Mouse (Mus musculus): ENCODE results near the gene Timp4. TPM values are rescaled to one million over a fixed set of nuclear protein-coding genes. Genes with fewer than 3 reads are reported as not detected.

Timp4 gene
- polyA plus RNA-seq (2012; rRNA removed), result 1.1 and 1.2 TPM in 2 replicates

GRCm38 (mm10) chr6:115252099-115252873 lies at the start of gene Timp4:
Gene Timp4, minus strand, starts transcription at chr6:115252205.
- WGBS, result 30% methylated on average over 10 of the region's 10 CpGs
- DNase-seq (ENCODE audit: low read depth, low spot score), result no peak

DNA sequence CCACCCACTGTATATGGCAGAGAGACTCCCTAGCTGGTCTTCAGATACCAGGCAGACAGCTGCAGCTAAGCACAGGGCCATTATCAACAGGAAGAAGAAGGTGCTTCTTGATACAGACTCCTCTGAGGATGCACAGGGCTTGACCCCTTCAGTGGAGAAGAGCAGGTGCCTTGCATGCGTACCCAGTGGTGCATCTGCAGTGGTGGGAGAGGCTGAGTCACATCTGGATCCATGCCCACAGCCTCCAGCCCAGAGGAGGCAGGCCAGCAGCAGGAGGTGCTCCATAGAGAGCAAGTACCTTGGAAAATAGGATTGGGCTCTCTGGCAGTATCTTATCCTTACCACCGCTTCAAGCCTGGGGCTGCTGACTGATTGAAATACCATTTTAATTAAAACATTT lies 41.9 kb upstream of the Timp4 start:
- 89% methylated on average over 2 of the region's 2 CpGs for WGBS
- no peak for DNase-seq (ENCODE audit: low read depth, low spot score)

- 73% methylated on average over 6 of the region's 6 CpGs for WGBS
- no peak for DNase-seq (ENCODE audit: low read depth, low spot score)
These were observed 40.6 kb upstream of the Timp4 start for GRCm38 (mm10) chr6:115292621-115293020.

GRCm38 (mm10) chr6:115291823-115292222 lies 39.8 kb upstream of the Timp4 start:
- 92% methylated on average over 6 of the region's 6 CpGs for WGBS
- DNase-seq (ENCODE audit: low read depth, low spot score), result no peak

- WGBS, result 79% methylated on average over 2 of the region's 2 CpGs
- no peak for DNase-seq (ENCODE audit: low read depth, low spot score)
These were observed 39.1 kb upstream of the Timp4 start for GRCm38 (mm10) chr6:115291068-115291467.

DNA sequence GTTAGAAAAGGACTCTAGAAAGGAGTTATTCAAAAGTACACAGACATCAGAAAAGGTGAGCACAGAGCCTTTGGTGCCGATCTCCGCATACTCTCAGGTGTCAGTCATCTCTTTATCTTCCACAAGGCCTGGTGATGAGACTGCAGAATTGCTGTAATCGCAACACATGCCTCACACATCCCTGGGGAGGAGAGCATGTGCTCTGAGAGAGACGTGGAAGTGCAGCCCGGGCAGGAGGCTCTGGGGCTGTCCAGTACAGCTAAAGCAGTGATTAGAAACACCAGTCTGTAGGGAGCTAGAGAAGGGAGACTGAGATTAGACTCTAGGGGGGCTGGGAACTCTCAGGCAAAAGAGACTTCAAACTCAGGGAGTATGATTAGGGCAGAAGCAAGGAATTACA lies 38.6 kb upstream of the Timp4 start:
- DNase-seq (ENCODE audit: low read depth, low spot score), result no peak
- WGBS, result 87% methylated on average over 5 of the region's 5 CpGs

DNA sequence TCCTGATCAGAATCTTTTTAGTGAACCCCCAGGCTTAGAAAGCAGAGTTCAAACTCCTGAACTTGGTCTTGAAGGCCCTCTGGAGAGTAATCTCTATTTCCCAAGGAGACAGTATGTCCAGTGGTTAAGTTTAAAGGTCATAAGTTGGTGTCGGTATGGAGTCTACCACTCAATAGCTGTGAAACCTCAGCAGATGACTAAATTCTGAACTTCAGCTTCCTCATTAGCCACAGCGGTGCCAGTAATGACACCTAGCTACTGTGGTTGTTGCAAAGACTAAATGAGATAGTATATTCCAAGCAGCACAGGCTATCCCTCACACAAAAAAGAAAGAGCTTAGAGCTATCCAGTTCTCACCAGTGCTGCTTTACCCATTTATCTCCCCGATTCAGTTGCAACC lies 36.2 kb upstream of the Timp4 start:
- no peak for DNase-seq (ENCODE audit: low read depth, low spot score)
- WGBS, result 84% methylated on average over 3 of the region's 3 CpGs

DNA sequence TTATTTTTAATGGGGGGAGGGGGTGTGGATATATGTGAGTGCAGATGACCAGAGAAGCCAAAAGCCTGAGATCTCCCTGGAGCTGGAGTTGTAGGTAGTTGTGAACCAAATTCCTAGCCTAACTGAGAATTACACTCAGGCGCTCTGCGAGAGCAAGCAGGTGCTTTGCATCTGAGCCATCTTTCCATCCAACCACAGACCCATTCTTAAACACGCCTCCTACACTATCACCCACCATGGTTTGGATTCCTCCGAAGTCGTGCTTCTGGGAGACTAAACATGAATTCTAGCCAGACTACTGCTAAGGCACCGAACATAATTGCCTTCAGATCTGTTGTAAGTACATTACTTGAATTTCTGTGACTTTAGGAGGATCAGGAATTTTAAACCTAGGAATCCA lies 34.4 kb upstream of the Timp4 start:
- DNase-seq (ENCODE audit: low read depth, low spot score), result no peak
- 79% methylated on average over 6 of the region's 6 CpGs for WGBS

- WGBS, result 65% methylated on average over 2 of the region's 2 CpGs
- DNase-seq (ENCODE audit: low read depth, low spot score), result no peak
These were observed 32.1 kb upstream of the Timp4 start for GRCm38 (mm10) chr6:115284153-115284552.

- no peak for DNase-seq (ENCODE audit: low read depth, low spot score)
- WGBS, result 81% methylated on average over 2 of the region's 2 CpGs
These were observed 27.6 kb upstream of the Timp4 start for GRCm38 (mm10) chr6:115279639-115280038.

- 83% methylated on average over 8 of the region's 8 CpGs for WGBS
- no peak for DNase-seq (ENCODE audit: low read depth, low spot score)
These were observed 26.1 kb upstream of the Timp4 start for GRCm38 (mm10) chr6:115278086-115278485.

- no peak for DNase-seq (ENCODE audit: low read depth, low spot score)
- WGBS, result 92% methylated on average over 10 of the region's 10 CpGs
These were observed 23.3 kb upstream of the Timp4 start for GRCm38 (mm10) chr6:115275116-115275815.

- DNase-seq (ENCODE audit: low read depth, low spot score), result no peak
- 80% methylated on average over 9 of the region's 9 CpGs for WGBS
These were observed 22.7 kb upstream of the Timp4 start for GRCm38 (mm10) chr6:115274705-115275104.

- 92% methylated on average over 10 of the region's 10 CpGs for WGBS
- no peak for DNase-seq (ENCODE audit: low read depth, low spot score)
These were observed 21.3 kb upstream of the Timp4 start for GRCm38 (mm10) chr6:115273346-115273745.

DNA sequence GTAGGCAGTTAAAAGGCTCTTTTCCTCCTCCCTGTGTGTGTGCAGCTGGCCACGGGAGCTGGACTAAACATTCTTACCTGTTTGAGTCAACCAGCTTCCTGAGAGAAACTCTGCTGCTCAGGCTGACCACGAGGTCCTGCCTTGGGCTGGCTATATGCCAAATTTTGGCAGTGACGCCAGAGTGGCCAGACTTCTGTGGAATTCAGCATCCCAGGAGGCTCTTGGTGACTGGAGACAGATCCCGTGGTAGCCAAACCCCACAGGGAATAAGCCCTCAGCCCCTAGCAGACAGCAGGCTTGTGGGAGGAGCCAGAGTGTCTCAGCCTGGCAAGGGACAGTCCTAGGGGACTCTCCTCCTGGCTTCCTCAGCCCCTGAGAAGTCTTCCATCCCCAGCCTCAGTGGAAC lies 19.9 kb upstream of the Timp4 start:
- WGBS, result 15% methylated on average over 4 of the region's 4 CpGs
- DNase-seq (ENCODE audit: low read depth, low spot score), result no peak

DNA sequence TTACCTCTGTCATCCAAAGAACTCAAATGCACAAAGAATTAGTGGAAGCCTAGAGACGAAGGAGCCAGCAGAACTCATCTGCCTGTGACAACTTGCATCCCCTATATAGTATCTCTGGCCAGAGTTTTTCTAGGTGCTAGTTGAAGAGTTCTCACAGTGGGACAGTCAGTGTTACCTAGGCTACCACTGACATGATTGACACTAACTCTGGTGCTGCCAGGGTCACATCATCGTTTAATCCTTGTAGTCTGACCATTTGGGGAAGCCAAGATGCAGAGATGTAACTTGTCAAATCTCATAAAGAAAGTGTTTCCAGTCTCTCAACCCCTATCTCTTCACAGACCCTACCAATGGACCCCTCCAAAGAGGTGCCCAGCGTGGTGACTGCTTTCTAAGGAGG lies 19.3 kb upstream of the Timp4 start:
- 80% methylated on average over 3 of the region's 3 CpGs for WGBS
- DNase-seq (ENCODE audit: low read depth, low spot score), result no peak

GRCm38 (mm10) chr6:115270085-115270484 lies 18.1 kb upstream of the Timp4 start:
- DNase-seq (ENCODE audit: low read depth, low spot score), result no peak
- WGBS, result 71% methylated on average over 2 of the region's 2 CpGs

DNA sequence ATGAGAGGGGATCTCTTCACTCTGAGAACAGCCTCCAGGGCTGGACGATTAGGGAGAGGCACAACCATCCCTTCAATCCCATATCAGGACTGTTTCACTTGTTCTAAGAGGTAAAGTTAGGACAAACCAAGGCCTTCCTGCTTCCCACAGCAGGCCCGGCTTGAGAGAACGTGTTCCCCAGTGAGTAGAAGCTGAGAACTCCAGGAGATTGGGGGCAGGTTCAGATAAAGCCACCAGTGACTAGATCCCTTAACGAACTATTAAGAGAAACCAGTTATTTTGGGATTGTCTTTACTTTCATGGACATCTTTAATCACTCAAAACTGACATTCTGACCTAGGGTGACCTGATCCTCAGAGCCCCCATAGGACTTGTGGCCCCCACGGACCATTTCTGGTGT lies 17.6 kb upstream of the Timp4 start:
- 90% methylated on average over 5 of the region's 5 CpGs for WGBS
- no peak for DNase-seq (ENCODE audit: low read depth, low spot score)

- WGBS, result 83% methylated on average over 10 of the region's 10 CpGs
- no peak for DNase-seq (ENCODE audit: low read depth, low spot score)
These were observed 16.8 kb upstream of the Timp4 start for GRCm38 (mm10) chr6:115268551-115269385.

GRCm38 (mm10) chr6:115267916-115268315 lies 15.9 kb upstream of the Timp4 start:
- DNase-seq (ENCODE audit: low read depth, low spot score), result peak; percentile 37
- 68% methylated on average over 2 of the region's 2 CpGs for WGBS

All from large intestine, adult 2 months (tissue).